Mouse (Mus musculus) MEL (cell line): ENCODE results near the gene Dnajc30. TPM values are rescaled to one million over a fixed set of nuclear protein-coding genes. Genes with fewer than 3 reads are reported as not detected.
"Not testable (repeated sequence)": the region's sequence is repeated elsewhere in the genome, so short reads cannot be mapped to it uniquely, and the experiment has no call there.

Experiments
- DNase-seq: peaks from one replicate; pipeline ENCODE4 v3.0.0; 2011; ENCODE audit warnings: low read depth, low spot score
- H3K27ac ChIP-seq: 2 replicates; pipeline ENCODE4 v1.5.1; 2012; ENCODE audit warnings: low read depth, mild to moderate bottlenecking, control low read depth, low read length, moderate library complexity; ENCODE audit not compliant: control insufficient read depth
- H3K27me3 ChIP-seq, 2 experiments: fragments of 150-350 bp in 1 of 2; sonication (generic) in 1 of 2; 2 replicates each; pipeline ENCODE4 v1.6.1; 2012; ENCODE audit warnings: low read length in 2 of 2, mild to moderate bottlenecking in 2 of 2, improper control_type of control experiment in 1 of 2, moderate library complexity in 1 of 2; ENCODE audit not compliant: insufficient read depth in 2 of 2, control insufficient read depth in 1 of 2
- H3K36me3 ChIP-seq, 2 experiments: 2 replicates each; pipeline ENCODE4 v1.6.1; 2012 to 2014; ENCODE audit warnings: low read length in 2 of 2, improper control_type of control experiment in 1 of 2, inconsistent platforms in 1 of 2, mild to moderate bottlenecking in 1 of 2; ENCODE audit not compliant: insufficient read depth in 2 of 2, control insufficient read depth in 1 of 2
- H3K4me1 ChIP-seq, 2 experiments: fragments of 150-350 bp in 1 of 2; sonication (generic) in 1 of 2; 2 replicates each; pipeline ENCODE4 v1.6.1; 2012; ENCODE audit warnings: low read length in 2 of 2, improper control_type of control experiment in 1 of 2, mild to moderate bottlenecking in 1 of 2; ENCODE audit not compliant: insufficient read depth in 2 of 2, control insufficient read depth in 1 of 2
- H3K4me3 ChIP-seq, 2 experiments: fragments of 150-350 bp in 1 of 2; sonication (generic) in 1 of 2; 2 replicates each; pipeline ENCODE4 v1.5.1; 2012; ENCODE audit warnings: low read depth in 2 of 2, low read length in 2 of 2, mild to moderate bottlenecking in 2 of 2, moderate library complexity in 2 of 2, control low read depth in 1 of 2, improper control_type of control experiment in 1 of 2; ENCODE audit not compliant: control insufficient read depth in 1 of 2, insufficient read depth in 1 of 2
- H3K79me2 ChIP-seq: 2 replicates; pipeline ENCODE4 v1.6.1; 2012; ENCODE audit warnings: mild to moderate bottlenecking, low read length, moderate library complexity; ENCODE audit not compliant: control insufficient read depth, poor library complexity, insufficient read depth
- H3K9ac ChIP-seq: 2 replicates; pipeline ENCODE4 v1.6.1; 2012; ENCODE audit warnings: low read depth, mild to moderate bottlenecking, control low read depth, low read length, moderate library complexity; ENCODE audit not compliant: control insufficient read depth, poor library complexity, severe bottlenecking
- H3K9me3 ChIP-seq: fragments of 150-350 bp; sonication (generic); replicated peaks from 2 replicates; pipeline ENCODE4 v1.6.1; 2012; ENCODE audit warnings: mild to moderate bottlenecking, low read length, improper control_type of control experiment, moderate library complexity; ENCODE audit not compliant: insufficient read depth
- E2F4 ChIP-seq: IDR thresholded peaks from 2 replicates; pipeline ENCODE4 v1.6.1; 2011; ENCODE audit warnings: low read depth, low read length, improper control_type of control experiment, borderline replicate concordance
- GABPA ChIP-seq: IDR thresholded peaks from 2 replicates; pipeline ENCODE4 v1.6.1; 2012; ENCODE audit warnings: low read depth, mild to moderate bottlenecking, inconsistent platforms, low read length, improper control_type of control experiment, moderate library complexity
- JUND ChIP-seq: IDR thresholded peaks from 2 replicates; pipeline ENCODE4 v1.6.1; 2011; ENCODE audit warnings: low read depth, mild to moderate bottlenecking, improper control_type of control experiment, low read length
- MAX ChIP-seq: IDR thresholded peaks from 2 replicates; pipeline ENCODE4 v1.6.1; 2011; ENCODE audit warnings: low read length, improper control_type of control experiment
- MEF2A ChIP-seq: IDR thresholded peaks from 2 replicates; pipeline ENCODE4 v1.6.1; 2014; ENCODE audit warnings: low read depth, mild to moderate bottlenecking, inconsistent platforms, low read length, improper control_type of control experiment; ENCODE audit not compliant: poor library complexity, insufficient replicate concordance, severe bottlenecking; ENCODE audit errors: extremely low read depth
- MYC ChIP-seq: IDR thresholded peaks from 2 replicates; pipeline ENCODE4 v1.6.1; 2011; ENCODE audit warnings: low read depth, mild to moderate bottlenecking, low read length, improper control_type of control experiment, moderate library complexity
- RAD21 ChIP-seq: IDR thresholded peaks from 2 replicates; pipeline ENCODE4 v1.6.1; 2011; ENCODE audit warnings: mild to moderate bottlenecking, low read depth, low read length, improper control_type of control experiment
- SMC3 ChIP-seq: IDR thresholded peaks from 2 replicates; pipeline ENCODE4 v1.6.1; 2011; ENCODE audit warnings: low read depth, low read length, improper control_type of control experiment
- TAL1 ChIP-seq: IDR thresholded peaks from 2 replicates; pipeline ENCODE4 v1.6.1; 2012; ENCODE audit warnings: mild to moderate bottlenecking, inconsistent platforms, low read length, moderate library complexity, mixed read lengths
- USF2 ChIP-seq, 2 experiments: IDR thresholded peaks; 2 replicates each; pipeline ENCODE4 v1.6.1; 2011 to 2012; ENCODE audit warnings: improper control_type of control experiment in 2 of 2, low read length in 2 of 2, borderline replicate concordance in 1 of 2, inconsistent platforms in 1 of 2, low read depth in 1 of 2, mild to moderate bottlenecking in 1 of 2; ENCODE audit not compliant: insufficient read depth in 1 of 2
- polyA plus RNA-seq, 2 experiments: library from polyadenylated mRNA; stranded (reverse) in 1 of 2; unstranded in 1 of 2; fragments of >175 nt in 1 of 2; fragments of >200 nt in 1 of 2; gene quantifications; 2 replicates each; pipeline versions ENCODE4 v1.2.1 to v1.2.4; 2012; ENCODE audit warnings: low replicate concordance in 2 of 2, low read depth in 1 of 2; ENCODE audit not compliant: insufficient read length in 2 of 2, insufficient read depth in 1 of 2, missing spikeins in 1 of 2
- total RNA-seq: library from RNA; depleted of rRNA; stranded (reverse); fragments of 300-350 nt; gene quantifications from 2 replicates; pipeline ENCODE4 v1.2.3, GENCODE M21; 2012

Dnajc30 gene
- total and polyA plus RNA-seq, 3 experiments = 7.4 to 15.6 TPM; not detected in 1

GRCm38 (mm10) chr5:135064382-135064766, 372 bp downstream of the Dnajc30 start:
- Histone ChIP-seq H3K27me3 (no peaks in the 10 kb centered on the region), H3K9me3 (no peaks in the 10 kb centered on the region), H3K27ac (peak overlapping the region; percentile 28; the same call in 1 of the 2 replicates), H3K79me2 (peaks cover 22% of the 10 kb centered on the region), H3K36me3 (peaks cover 0 to 11% of the 10 kb centered on the region in 2 experiments; a peak in 3 of 4 replicates), H3K4me3 (peak overlapping the region; percentile 79 to 92), H3K9ac (peak overlapping the region; percentile 93), H3K4me1 (peaks cover 3 to 13% of the 10 kb centered on the region in 2 experiments)
- DNase-seq = no peak
- TF ChIP-seq TAL1 (no peak), MAX (0 out of 2 replicates have a peak, but pooled peaks have one; percentile 1)

DNA sequence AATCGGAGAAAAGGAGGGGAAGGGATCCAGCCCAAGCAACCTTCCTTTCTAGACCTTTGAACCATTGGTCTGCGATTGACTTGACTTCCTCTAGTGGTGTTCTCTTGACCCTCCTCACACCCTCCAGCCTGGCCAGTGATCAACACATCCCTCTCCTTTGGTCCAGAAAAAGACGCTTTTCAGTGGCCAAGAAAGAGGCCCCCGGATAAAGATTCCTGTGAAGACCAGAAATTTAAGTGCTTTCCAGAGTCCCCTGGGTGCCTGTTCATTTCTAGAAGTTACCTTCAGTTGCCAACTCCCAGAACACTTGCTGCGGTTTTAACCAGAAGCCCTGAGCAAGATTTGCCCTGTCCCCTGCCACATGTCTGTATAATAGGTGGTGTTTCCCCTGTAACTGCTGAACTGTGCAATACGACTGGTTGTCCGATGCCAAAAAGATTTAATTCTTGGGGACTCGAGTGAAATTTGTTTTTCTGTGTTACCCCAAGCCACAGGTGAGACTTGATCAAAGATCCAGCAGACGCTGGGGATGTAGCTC, 976 bp downstream of the Dnajc30 start, which contains the start of gene Bud23:
Bud23 (minus strand) TSS at position 51 of the 538 bp plus-strand sequence.
- not testable (repeated sequence) for DNase-seq
- peak within 1 kb of the TSS; percentile 31 for H3K27ac ChIP-seq
- peaks cover 0 to 11% of the 10 kb centered on the region in 2 experiments; a peak in 3 of 4 replicates for H3K36me3 ChIP-seq

GRCm38 (mm10) chr5:135066008-135066407, 2.0 kb downstream of the Dnajc30 start:
- no peak for DNase-seq
- H3K4me3 ChIP-seq = no peak overlapping the region
- H3K79me2 ChIP-seq = peaks cover 22% of the 10 kb centered on the region
- H3K36me3 ChIP-seq = peaks cover 0 to 11% of the 10 kb centered on the region in 2 experiments; a peak in 2 of 4 replicates
- peaks cover 3 to 13% of the 10 kb centered on the region in 2 experiments for H3K4me1 ChIP-seq
- H3K27ac ChIP-seq = no peak overlapping the region
- H3K27me3 ChIP-seq = no peaks in the 10 kb centered on the region
- H3K9ac ChIP-seq = no peak overlapping the region
- no peak for TF ChIP-seq RAD21
- no peak for TF ChIP-seq JUND
- no peak for TF ChIP-seq TAL1
- no peak for TF ChIP-seq GABPA
- no peak for TF ChIP-seq SMC3
- TF ChIP-seq MEF2A = no peak
- no peak for TF ChIP-seq MYC
- no peak for TF ChIP-seq E2F4
- no peak for TF ChIP-seq USF2 (IDR thresholded peaks at IDR 0.05; ENCODE audit: borderline replicate concordance in 1 of 2, insufficient read depth in 1 of 2, low read depth in 1 of 2, low read length in 2 of 2)
- TF ChIP-seq, all 39 proteins: peak for 0
- H3K9me3 ChIP-seq = no peaks in the 10 kb centered on the region

More for the DNA sequence above, 976 bp downstream of the Dnajc30 start, which contains the start of gene Bud23:
- peaks cover 22% of the 10 kb centered on the region for H3K79me2 ChIP-seq
- not testable (repeated sequence) for H3K27me3 ChIP-seq, H3K9me3 ChIP-seq
- H3K4me3 ChIP-seq = peak within 1 kb of the TSS; percentile 82 to 92
- peak within 1 kb of the TSS; percentile 93 for H3K9ac ChIP-seq
- H3K4me1 ChIP-seq = peaks cover 3 to 13% of the 10 kb centered on the region in 2 experiments
